Mouse (Mus musculus): ENCODE results near the gene Zfp512b. TPM values are rescaled to one million over a fixed set of nuclear protein-coding genes. Genes with fewer than 3 reads are reported as not detected.
A peak's percentile ranks its signal among the peaks of the same experiment; 100 is the strongest.

Zfp512b gene
- polyA plus RNA-seq, 1 experiment from 2014 or later: 70.2 TPM

DNA sequence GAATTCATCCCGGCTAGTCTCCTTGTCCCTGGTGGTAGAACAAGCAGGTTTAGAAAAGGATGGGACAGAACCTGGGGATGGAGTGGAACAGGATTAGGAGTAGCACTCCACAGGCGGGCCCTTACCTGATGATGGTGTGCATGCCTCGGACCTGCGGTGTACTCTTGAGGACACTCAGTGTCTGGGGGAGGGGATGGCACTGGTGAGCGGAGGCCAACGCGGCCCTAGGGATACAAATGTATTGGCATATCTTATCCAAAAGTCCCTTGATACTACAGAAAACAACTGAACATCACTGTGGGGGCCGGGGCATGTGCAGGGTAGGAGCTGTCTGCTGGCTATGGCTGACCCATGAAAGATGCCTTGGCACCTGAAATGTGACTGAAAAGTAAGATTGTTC, 22.2 kb downstream of the Zfp512b start:
- Histone ChIP-seq H3K27ac (no peak overlapping the region), H3K27me3 (no peaks in the 10 kb centered on the region), H3K4me3 (replicated peaks) (no peak overlapping the region), H3K4me1 (replicated peaks) (no peaks in the 10 kb centered on the region), H3K36me3 (peaks cover 39% of the 10 kb centered on the region), H3K4me2 (replicated peaks) (no peak overlapping the region), H3K9ac (replicated peaks) (no peak overlapping the region), H3K9me3 (0 out of 2 replicates have a peak, but pooled peaks cover 6% of the 10 kb centered on the region)
- 93% methylated on average over 8 of the region's 8 CpGs for WGBS
- no peak for ATAC-seq

DNA sequence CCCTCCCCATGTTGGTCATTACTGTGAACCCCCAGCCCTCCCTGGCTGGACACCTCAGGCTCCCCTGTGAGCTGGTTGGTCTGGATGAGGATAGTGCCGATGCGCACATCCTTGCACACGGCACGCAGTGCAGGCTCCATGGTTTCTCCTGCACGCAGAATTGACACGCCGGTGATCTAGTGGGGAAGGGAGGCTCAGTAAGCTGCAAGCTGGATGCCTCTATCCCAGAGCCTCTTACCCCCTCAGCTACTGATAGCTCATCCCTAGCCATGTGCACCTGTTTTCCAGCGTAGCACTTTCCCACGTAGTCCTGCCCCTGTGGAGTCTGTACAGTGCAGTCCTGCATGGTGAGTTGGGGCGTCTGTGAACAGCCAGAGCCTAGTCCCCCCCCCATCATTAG, 22.7 kb downstream of the Zfp512b start:
- no peak overlapping the region for H3K9ac ChIP-seq (replicated peaks)
- no peaks in the 10 kb centered on the region for H3K4me1 ChIP-seq (replicated peaks)
- no peak overlapping the region for H3K4me3 ChIP-seq (replicated peaks)
- 0 out of 2 replicates have a peak, but pooled peaks cover 6% of the 10 kb centered on the region for H3K9me3 ChIP-seq
- ATAC-seq: 0 out of 2 replicates have a peak, but pooled peaks have one; percentile 40
- H3K27me3 ChIP-seq: no peaks in the 10 kb centered on the region
- no peak overlapping the region for H3K27ac ChIP-seq
- 95% methylated on average over 10 of the region's 10 CpGs for WGBS
- H3K36me3 ChIP-seq: peaks cover 38% of the 10 kb centered on the region
- H3K4me2 ChIP-seq (replicated peaks): no peak overlapping the region

DNA sequence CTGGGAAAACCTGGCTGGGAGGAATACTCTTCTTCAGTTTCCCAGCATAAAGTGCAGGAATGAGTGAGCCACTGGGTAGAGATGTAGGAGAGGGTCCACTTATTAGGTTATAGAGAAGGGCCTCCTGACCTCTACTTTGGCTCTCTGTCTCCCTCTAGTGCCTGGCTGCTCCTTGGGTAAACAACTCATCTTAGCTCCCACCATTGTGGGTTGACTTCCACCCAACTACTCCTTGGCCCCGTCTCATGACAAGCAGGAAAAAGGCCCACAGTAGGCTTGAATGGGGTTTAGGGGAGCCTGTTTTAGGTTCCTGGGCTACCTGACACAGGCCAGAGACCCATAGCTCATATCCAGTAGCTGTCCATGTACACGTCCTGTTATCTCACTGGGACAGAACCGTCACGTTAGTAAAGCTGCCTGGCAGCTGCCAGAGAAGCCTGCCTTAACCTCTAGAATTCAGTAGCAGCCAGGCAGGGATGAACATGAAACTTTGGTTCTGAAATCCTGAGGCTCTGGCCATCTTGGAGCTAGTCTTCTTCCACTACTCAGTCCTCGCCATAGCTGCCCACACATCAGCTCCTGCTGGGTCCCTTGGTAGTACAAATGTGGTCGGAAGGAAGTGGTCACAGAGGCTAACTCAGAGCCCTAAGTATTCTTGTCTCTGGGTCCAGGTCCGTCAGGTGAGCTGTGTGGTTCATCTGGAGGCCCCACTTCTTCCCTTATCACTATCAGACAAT, 24.2 kb downstream of the Zfp512b start:
- Histone ChIP-seq H3K4me3 (replicated peaks) (no peak overlapping the region), H3K27me3 (no peaks in the 10 kb centered on the region), H3K9ac (replicated peaks) (no peak overlapping the region), H3K4me1 (replicated peaks) (no peaks in the 10 kb centered on the region), H3K9me3 (0 out of 2 replicates have a peak, but pooled peaks cover 6% of the 10 kb centered on the region), H3K27ac (no peak overlapping the region), H3K36me3 (peaks cover 24% of the 10 kb centered on the region), H3K4me2 (replicated peaks) (no peak overlapping the region)
- no peak for ATAC-seq
- 81% methylated on average over 7 of the region's 7 CpGs for WGBS

GRCm38 (mm10) chr2:181567338-181567737, 25.3 kb downstream of the Zfp512b start:
- Histone ChIP-seq H3K27me3 (no peaks in the 10 kb centered on the region), H3K36me3 (peaks cover 14% of the 10 kb centered on the region), H3K4me1 (replicated peaks) (no peaks in the 10 kb centered on the region), H3K27ac (no peak overlapping the region), H3K9ac (replicated peaks) (no peak overlapping the region), H3K4me2 (replicated peaks) (no peak overlapping the region), H3K4me3 (replicated peaks) (no peak overlapping the region), H3K9me3 (0 out of 2 replicates have a peak, but pooled peaks cover 6% of the 10 kb centered on the region)
- WGBS: 85% methylated on average over 3 of the region's 3 CpGs
- ATAC-seq: no peak

DNA sequence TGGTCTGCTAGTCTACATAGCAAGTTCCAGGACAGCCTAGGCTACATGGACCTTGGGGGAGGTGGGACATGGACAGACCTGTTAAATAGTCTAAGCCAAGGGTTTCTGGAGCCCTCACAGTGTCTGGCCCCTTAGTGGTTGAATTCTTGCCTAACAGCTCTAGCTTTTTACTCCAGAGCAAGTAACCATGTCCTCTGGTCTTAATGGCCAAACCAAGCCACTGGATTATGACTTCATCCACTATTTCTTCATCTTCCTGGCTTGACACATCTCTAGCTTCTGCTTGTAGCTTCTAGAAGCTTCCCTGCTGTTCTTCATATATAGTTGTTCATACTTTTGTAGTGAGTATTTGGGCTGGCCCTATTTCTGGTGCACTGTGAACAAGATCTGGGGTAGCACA, 38.8 kb downstream of the Zfp512b start:
- no peaks in the 10 kb centered on the region for H3K27me3 ChIP-seq
- peaks cover 54% of the 10 kb centered on the region for H3K36me3 ChIP-seq
- H3K27ac ChIP-seq: no peak overlapping the region
- no peak overlapping the region for H3K4me3 ChIP-seq (replicated peaks)
- H3K9ac ChIP-seq (replicated peaks): no peak overlapping the region
- H3K9me3 ChIP-seq: no peaks in the 10 kb centered on the region
- H3K4me1 ChIP-seq (replicated peaks): no peaks in the 10 kb centered on the region
- no peak overlapping the region for H3K4me2 ChIP-seq (replicated peaks)
- no peak for ATAC-seq

DNA sequence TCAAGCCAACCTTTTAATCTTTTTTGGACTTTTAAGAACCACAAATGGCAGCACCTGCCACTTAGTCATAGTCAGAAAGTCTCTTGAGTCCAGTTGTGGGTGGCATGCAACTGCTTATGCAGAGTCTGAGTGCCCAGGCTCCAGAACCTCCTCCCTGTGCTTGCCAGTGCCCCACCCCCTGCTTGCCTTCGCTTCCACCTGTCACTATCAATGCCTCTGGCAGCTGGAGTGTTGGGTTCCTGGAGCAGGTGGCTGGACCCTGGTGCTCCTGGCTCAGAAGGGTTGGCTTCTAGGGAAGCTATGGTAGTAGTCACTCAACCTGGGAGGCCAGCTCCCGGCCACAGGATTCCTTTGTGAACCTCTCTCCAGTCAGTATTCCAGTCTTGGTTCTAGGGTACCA, 42.4 kb downstream of the Zfp512b start:
- Histone ChIP-seq H3K27ac (no peak overlapping the region), H3K4me1 (replicated peaks) (no peaks in the 10 kb centered on the region), H3K27me3 (no peaks in the 10 kb centered on the region), H3K9me3 (no peaks in the 10 kb centered on the region), H3K9ac (replicated peaks) (no peak overlapping the region), H3K4me3 (replicated peaks) (no peak overlapping the region), H3K4me2 (replicated peaks) (no peak overlapping the region), H3K36me3 (peaks cover 84% of the 10 kb centered on the region)
- 92% methylated on average over 2 of the region's 2 CpGs for WGBS
- no peak for ATAC-seq

- Histone ChIP-seq H3K4me2 (replicated peaks) (no peak overlapping the region), H3K4me1 (replicated peaks) (no peaks in the 10 kb centered on the region), H3K36me3 (peaks cover 78% of the 10 kb centered on the region), H3K9me3 (no peaks in the 10 kb centered on the region), H3K9ac (replicated peaks) (no peak overlapping the region), H3K27ac (no peak overlapping the region), H3K4me3 (replicated peaks) (no peak overlapping the region), H3K27me3 (no peaks in the 10 kb centered on the region)
- WGBS: 95% methylated on average over 5 of the region's 5 CpGs
- no peak for ATAC-seq
These were observed 43.9 kb downstream of the Zfp512b start for GRCm38 (mm10) chr2:181548682-181549081.

DNA sequence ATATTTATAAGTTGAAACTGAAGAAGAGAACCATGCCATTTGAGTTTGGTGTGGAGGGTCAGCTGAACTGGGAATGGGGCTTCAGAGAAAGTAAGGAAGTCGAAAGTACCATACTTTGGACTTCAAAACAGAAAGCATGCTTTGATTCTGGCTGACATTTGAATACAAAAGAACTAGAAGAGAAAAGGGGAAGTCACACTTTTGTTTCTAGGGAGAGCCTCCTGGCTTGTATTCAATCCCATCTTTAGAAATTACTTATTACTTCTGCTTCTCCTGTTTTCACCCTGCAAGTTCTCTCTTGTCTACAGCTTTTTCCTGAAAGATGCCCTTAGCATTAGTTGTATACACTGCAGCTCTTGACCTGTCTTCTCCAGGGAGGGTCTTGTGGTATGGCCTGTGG, 44.4 kb downstream of the Zfp512b start:
- Histone ChIP-seq H3K4me3 (replicated peaks) (no peak overlapping the region), H3K27ac (no peak overlapping the region), H3K4me1 (replicated peaks) (no peaks in the 10 kb centered on the region), H3K9me3 (no peaks in the 10 kb centered on the region), H3K9ac (replicated peaks) (no peak overlapping the region), H3K27me3 (no peaks in the 10 kb centered on the region), H3K36me3 (peaks cover 74% of the 10 kb centered on the region), H3K4me2 (replicated peaks) (no peak overlapping the region)
- no peak for ATAC-seq
- 79% methylated on average over 1 of the region's 1 CpGs for WGBS

DNA sequence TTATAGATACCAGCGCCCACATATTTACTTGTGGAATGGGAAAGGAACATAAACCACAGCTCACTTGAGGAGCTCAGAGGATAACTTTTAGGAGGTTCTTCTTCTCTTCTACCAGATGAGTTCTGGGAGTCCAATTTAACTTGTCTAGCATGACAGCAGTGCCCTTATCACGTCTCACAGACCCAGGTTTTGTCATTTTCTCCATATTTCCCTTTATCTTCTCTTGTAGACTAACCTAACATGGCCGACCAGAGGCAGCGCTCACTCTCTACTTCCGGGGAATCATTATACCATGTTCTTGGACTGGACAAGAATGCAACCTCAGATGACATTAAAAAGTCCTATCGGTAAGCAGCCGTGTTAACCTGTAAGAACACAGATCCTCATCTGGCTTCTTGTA, 46.5 kb downstream of the Zfp512b start:
- Histone ChIP-seq H3K4me1 (replicated peaks) (no peaks in the 10 kb centered on the region), H3K4me2 (replicated peaks) (no peak overlapping the region), H3K9me3 (no peaks in the 10 kb centered on the region), H3K27me3 (no peaks in the 10 kb centered on the region), H3K4me3 (replicated peaks) (no peak overlapping the region), H3K36me3 (peaks cover 54% of the 10 kb centered on the region), H3K9ac (replicated peaks) (no peak overlapping the region), H3K27ac (no peak overlapping the region)
- 95% methylated on average over 7 of the region's 7 CpGs for WGBS
- no peak for ATAC-seq

GRCm38 (mm10) chr2:181541761-181542380, 50.7 kb downstream of the Zfp512b start:
- H3K36me3 ChIP-seq: peaks cover 11% of the 10 kb centered on the region
- 95% methylated on average over 6 of the region's 6 CpGs for WGBS
- no peaks in the 10 kb centered on the region for H3K9me3 ChIP-seq
- no peak overlapping the region for H3K4me3 ChIP-seq (replicated peaks)
- no peak overlapping the region for H3K9ac ChIP-seq (replicated peaks)
- H3K27ac ChIP-seq: no peak overlapping the region
- H3K4me2 ChIP-seq (replicated peaks): no peak overlapping the region
- H3K4me1 ChIP-seq (replicated peaks): peaks cover 9% of the 10 kb centered on the region
- no peak for ATAC-seq
- no peaks in the 10 kb centered on the region for H3K27me3 ChIP-seq

DNA sequence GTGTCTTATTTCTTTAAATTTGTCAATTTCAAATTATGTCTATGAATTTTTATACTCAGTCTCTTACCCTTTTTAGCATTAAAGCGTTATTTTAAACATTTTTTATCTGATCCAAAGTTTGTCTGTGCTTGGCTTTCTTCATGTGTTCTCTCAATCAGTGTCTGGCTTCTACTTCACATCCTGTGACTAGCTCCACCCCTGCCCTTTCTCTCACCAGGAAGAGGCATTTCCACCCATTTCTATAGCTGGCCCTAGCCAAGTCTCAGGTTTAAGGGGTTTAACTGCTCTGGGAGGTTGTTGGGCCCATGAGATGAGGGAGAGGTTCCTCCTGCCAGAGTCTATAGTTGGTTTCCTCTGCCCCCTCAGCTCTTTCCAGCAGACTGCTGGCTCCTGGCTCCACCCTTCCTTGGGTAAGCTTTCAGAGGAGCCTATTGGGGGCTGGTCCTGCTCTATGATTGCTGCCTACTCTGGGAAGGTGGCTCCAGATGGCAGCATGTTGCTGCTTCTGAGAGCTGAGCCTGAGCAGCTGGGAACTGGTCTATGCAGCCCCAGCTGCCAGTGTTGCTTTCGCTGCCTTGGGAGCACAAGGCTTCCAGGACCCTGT, 55.1 kb downstream of the Zfp512b start:
- Histone ChIP-seq H3K4me3 (replicated peaks) (no peak overlapping the region), H3K36me3 (peaks cover 3% of the 10 kb centered on the region; the same call in 1 of the 2 replicates), H3K9ac (replicated peaks) (peak overlapping the region; percentile 28; the same call in 1 of the 2 replicates), H3K9me3 (no peaks in the 10 kb centered on the region), H3K27ac (peak overlapping the region; percentile 65), H3K27me3 (no peaks in the 10 kb centered on the region), H3K4me1 (replicated peaks) (peaks cover 9% of the 10 kb centered on the region), H3K4me2 (replicated peaks) (no peak overlapping the region)
- 88% methylated on average over 2 of the region's 2 CpGs for WGBS
- peak; percentile 77 for ATAC-seq

GRCm38 (mm10) chr2:181536410-181536809, 56.2 kb downstream of the Zfp512b start:
- Histone ChIP-seq H3K27ac (no peak overlapping the region), H3K36me3 (peaks cover 15% of the 10 kb centered on the region), H3K4me3 (replicated peaks) (no peak overlapping the region), H3K9me3 (0 out of 2 replicates have a peak, but pooled peaks cover 6% of the 10 kb centered on the region), H3K27me3 (no peaks in the 10 kb centered on the region), H3K9ac (replicated peaks) (no peak overlapping the region), H3K4me1 (replicated peaks) (peaks cover 9% of the 10 kb centered on the region), H3K4me2 (replicated peaks) (no peak overlapping the region)
- 96% methylated on average over 2 of the region's 2 CpGs for WGBS
- no peak for ATAC-seq
